Mouse (Mus musculus) spleen, adult 12 weeks (tissue): ENCODE results near the gene Hs3st5.
"Not testable (repeated sequence)": the region's sequence is repeated elsewhere in the genome, so short reads cannot be mapped to it uniquely, and the experiment has no call there.

Experiments used
- DNase-seq: peaks from one replicate; pipeline ENCODE4 v3.0.0; 2022; ENCODE audit warnings: low spot score

The Hs3st5 gene

DNA sequence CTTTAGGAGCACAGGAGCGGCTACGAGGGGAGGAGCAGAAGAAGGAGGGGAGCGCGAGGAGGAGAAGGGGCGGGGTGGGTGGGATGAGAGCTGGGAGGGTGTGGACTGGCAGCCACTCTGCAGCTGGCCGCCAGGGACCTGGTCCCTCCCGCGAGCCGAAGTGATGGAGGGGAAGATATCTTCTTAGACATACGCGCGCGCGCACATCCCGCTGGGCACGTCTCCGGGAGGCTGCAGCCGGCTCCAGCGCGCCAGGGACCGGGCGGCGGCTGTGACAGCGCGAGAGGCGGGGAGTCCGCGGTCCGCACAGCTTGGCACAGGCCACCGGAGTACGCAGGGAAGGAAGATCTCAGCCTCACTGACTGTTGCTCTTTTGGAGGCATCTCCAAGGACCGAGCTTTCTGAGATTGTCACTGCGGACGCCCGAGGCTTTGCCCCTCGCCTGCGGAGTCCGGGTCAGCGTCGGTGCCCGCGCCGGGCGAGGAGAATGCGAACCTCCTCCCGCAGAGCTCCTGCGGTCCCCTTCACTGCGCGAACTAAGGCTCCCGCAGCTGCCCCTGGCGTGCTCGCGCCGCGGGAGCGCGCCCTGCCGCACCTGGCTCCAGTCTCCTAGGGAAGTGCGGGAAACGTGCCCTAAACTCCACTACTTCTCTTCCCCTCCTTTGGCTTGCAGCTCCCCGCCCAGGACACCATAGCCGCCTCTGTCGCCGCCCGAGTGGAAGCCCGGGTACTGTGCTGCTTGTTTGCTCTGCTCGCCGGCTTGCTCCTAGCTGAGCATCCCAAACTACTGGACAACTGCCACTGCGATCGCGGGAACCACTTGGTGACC, at the start of gene Hs3st5:
TSS of gene Hs3st5 (plus strand) at position 88 of the 829 bp plus-strand sequence.
- DNase-seq, result no peak

DNA sequence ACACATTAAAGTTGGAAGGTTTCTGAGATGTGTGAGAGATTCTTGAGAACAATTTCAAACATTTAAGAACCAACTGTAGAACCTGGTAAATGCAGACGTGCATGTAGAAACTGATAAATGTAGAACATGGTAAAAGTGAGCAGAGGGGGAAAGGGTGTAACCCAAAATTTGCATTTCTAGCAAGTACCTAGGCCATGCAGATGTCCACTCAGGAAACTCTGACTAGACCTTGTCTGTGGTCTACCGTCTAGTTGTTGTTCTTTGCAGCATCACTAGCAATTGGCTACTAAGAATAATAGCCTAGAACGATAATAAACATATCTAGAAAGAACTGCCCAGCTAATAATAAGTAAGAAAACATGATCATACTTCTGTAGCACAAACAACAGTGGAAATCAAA, 38.0 kb upstream of the Hs3st5 start:
- DNase-seq, result no peak

DNA sequence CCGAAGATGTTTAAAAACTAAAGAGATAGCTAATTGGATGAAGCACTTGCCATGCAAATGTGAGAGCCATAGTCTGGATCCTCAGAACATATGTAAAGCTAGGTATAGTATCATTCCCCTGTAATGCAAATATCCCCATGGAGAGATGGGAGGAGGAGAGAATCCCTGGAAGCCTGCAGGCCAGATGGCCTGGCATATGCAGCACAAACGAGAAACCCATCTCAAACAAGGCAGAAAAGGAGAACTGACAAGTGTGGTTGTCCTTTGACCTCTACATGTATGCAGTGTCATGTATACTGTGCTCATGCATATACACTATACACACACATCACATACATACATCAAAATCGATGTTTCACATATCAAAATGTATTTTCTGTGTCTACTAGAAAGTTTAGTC, 35.5 kb upstream of the Hs3st5 start:
- no peak for DNase-seq

DNA sequence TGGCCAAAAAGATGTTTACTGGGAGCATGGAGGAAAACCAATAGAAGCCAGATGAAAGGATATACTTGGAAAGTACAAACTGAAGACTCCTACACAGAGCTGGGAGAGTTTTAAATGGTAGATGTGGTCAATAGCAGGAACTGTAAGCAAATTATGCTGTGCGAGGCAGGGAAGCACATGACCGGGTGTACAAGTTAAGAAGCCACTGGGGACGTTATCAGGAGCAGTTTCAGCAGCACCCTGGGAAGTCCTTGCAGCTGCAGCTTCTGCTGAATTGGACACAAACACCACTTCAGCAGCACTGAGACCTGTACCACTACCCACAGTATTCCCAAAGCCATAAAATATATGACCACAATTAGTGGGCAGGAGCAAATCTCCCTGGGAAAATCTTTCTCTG, 31.8 kb upstream of the Hs3st5 start:
- no peak for DNase-seq

DNA sequence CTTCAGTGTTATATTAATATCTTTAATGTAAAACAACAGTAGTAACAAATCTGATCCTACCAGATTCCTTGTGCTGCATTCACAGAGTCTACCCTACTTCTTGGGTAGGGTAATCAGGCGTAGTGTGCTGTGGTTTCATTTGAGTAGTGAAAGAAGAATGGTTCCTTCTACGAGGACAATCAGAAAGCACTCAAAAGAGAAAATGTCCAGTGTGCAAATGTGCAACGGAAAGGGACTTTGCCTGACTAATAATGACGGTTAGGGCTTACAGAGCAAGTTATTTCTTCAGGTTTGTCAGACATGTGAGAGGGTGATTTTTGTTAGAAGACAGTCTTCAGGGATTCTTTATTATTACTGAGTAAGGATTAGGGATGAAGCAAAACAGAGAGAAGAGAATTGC, 29.1 kb upstream of the Hs3st5 start:
- no peak for DNase-seq

DNA sequence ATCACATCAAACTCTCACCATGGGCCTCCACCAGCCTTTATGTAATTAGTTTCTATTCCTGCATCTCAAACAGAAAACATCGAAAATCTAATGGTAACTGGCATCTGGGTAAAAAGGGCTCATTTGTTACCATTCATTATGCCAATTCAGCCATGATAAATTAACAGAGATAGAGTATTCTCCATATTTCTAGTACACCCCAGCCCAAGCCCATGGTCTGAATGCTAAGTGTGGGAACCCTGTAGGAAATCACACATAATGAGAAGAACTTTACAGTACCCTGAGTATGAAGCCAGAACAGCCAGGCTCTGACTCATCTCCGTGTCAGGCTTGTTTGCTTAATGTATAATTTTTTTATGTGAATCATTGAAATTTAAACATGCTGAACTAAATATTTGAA, 23.3 kb upstream of the Hs3st5 start:
- DNase-seq, result no peak

DNA sequence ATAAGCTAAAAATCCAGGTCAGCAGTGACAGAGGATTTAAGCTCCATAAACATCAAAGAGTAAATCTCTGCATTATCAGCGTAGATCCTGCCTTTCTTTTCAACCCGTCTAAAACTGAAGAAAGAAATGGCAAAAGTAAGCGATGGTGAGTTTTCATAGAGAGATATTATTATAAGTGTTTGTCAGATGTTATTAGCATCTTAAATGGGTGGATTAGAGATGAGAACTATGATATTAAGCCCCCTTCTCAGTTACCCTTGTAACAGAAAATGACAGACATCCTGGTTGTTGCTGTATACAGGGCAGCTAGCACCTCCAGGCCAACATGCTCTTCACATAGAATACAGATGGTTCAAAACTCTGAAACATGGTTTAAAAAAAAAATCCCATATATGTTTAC, 22.6 kb upstream of the Hs3st5 start:
- DNase-seq, result no peak

DNA sequence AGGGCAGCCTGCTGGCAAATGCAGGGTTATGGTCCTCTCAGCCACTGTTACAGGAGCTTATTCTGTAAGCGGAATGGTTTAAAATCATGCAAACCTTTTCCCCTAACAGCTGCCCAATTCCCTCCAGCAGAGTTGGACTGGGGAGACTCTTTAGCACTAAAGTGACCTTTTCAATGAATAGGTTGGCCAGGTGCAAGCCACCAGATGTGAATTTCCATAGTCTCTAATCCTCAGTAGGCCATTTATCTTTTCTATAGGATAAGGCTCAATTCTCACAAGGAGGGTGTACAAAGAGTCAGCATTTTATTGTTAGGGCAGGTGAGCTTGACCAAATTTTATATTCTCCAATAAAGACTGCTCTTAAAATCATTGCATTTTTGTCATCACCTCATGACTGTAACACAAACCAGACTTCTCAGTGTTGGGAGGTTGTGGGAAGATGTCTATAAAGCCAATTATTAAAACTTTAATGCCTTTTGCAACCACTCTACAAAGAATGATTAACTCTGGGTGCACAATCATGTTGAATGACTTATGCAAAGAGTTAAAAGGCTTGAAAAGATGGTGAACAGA, 21.8 kb upstream of the Hs3st5 start:
- no peak for DNase-seq

DNA sequence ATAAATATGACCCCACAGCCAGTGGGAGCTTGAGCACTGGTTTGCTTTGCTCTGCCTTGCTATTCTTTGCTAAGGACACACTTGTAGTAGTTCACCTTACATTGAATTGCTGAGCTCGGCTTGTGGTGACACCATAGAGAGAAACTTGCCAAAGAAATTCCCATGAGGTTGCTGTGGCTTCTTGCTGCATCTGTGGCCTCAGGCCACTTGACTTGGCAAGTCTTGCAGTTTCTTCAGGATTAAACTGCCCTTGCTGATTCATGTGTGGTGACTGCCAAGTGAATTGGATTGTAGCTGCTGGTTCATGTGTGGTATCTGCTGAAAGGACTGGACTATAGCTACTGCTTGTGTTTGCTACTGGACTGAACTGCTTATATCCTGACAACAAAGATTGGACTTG, 13.0 kb upstream of the Hs3st5 start:
- DNase-seq, result no peak

DNA sequence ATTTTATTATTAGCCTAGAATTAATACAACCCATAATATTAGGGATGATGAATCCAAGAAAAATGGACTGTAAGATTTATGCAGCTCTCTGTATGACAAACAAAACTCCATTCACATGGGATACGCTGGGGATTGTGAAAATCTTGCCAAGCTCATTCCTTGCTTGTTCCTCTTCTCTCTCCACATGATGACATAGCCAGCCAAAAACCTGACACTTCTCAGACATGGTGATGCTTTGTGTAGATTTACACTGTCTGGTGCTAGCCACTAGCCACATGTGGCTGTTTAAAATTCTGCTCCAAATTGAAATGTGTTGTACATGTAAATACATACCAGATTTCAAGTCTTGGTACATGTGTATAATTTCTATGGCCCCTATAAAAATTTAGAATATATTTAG, 6.9 kb upstream of the Hs3st5 start:
- no peak for DNase-seq

DNA sequence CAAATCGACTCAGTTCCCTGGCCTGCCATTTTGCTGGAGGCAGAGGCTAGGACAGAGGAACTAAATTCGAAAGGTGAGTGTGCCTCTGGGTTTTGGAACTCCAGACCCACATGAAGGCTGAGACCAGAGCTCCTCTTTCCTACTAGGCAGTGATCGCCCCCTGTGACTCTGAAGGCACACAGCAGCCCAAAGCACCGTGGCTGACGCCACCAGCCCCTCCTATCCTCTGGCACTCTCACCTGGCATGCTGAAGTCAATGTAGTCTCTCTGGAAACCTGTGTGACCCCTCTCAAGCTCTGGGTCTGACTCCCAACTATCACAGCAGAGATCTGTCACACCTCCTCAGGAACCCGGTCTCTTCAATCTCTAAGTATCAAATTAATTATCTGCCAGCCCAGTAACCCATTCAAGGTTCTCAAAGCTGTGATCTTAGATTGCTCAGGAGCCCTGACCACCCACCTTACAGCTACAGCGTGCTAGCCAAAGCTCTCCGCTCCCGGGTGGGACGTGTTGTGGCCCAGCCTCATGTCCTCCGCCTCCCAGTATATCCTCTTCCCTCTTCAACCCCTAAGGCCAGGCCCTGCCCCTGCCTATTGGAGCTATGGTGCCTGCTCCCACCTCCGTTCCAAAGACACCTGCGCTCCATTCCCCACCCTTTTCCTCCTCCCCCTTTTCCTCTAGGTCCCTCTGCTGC, 434 bp upstream of the Hs3st5 start:
- no peak for DNase-seq

DNA sequence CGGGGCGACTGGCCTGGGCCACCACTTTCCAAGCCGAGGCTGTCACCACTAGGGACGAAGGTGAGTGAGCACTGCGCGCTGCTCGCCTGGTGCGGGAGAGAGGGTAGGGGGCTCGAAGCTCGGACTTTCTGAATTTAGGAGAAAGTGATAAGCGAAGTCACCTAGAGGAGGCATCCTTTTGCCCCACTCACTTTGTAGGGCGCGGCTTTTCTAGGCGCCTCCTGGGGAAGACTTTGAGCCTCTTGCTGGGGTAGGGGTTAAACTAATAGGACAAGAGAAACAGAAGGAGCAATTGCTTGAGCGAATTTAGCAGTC, 899 bp downstream of the Hs3st5 start:
- DNase-seq, result no peak

DNA sequence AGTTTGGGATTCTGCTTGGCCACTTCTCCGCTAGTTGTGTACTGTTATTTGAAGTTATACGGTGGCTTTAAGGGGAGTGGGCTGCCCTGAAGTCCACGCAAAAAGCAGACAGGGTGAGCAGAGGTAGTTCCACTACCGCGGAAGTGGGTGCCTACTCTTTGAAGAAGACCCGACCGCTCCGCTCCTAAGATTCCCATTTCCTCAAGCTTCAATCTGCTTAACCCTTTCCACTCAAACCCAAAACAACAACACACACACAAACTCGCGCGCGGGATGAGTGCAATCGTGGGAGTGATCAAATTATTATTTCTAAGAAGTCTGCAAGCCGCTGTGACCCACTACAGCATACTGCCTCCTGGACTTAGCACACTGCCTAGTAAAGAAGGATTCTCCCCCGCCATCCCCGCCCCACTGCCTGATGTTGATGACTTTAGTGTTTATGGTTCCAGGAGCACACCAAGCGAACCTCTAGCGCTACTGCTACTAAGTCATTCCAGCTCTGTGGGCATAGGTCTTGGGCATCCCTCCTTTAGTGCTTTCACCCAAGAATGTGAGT, 1.5 kb downstream of the Hs3st5 start:
- DNase-seq, result no peak

DNA sequence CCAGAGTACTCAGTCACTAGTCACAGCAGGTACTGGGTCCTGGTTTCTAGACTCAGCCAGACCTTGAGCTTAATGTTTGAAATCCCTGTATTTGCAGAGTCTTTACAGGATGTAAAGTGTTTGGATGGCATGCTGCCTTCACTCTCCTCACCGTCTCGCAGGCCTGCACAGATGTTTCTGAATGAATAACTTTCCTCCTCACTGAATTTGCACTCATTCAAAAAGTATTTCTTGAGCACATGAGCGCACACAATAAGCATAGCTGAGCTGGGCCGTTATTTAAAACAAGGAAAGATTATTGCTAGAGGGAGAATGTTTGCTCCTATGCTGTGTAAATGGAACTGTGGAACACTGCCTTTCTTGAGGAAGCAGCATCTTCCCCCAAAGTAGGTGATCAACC, 2.9 kb downstream of the Hs3st5 start:
- no peak for DNase-seq

DNA sequence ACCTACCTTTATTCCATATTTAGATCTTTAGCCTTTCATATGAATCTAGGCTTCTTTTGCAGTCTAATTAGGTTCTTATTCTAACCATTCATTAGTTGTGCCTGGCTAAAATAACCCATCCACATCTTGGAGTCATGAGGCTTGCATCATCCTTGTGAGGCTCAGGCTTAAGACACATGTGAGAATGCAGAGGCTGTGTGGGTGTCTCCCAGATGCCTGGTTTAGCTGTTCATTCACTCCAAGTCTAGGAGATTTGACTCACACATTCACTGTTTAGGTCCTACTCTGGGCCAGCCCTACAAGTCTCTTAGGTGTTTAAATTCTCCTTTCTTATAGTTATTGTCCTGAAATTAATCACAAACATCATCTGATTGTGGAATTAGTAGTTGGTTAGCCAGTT, 17.3 kb downstream of the Hs3st5 start:
- DNase-seq, result no peak

DNA sequence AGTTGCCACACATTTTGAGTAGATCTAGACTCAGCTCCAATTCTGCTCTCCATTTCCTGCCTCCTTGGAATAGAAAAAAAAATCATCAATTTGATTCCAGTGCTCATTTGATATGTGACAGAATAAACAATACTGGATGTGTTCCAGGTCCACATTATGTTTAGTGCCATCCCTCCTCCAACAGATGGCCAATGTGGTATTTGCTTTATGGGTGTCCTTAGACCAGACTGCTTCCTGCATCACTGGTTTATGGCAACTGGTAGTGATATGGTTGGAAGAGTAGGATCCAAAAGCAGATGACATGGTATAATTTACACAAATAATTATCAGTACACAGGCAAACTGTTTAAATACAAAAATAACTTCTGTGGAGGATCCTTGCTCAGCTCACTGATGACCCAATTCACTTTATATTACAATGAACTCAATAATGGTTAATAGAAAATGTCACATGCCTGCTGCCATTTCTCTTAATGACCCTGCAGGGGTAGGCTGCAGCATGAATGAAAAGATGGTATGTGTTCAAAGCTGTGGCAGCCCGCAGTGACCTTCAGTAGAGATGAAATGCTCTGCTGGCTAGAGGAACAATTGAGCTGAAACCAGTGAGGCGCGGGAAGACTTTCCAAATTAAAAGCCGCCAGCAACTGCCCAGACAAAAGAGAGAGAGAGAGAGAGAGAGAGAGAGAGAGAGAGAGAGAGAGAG, 27.2 kb downstream of the Hs3st5 start:
- no peak for DNase-seq

DNA sequence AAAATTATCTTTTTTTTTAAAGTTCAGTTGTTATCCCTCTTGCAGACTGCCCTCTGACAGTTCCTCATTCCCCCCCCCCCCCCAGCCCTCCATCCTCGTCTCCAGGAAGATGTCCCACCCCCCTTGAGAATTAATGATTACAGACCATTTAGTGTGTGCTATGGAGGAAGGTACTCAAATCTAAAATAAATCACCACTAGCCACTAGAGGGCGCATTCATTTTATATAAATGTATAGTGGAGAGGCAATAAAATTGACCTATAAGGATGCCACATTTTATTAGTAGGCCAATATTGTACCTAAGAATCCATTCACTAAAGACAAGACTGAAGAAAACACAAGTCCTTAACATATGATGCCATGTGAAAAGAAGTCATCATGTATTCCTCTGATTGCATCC, 40.0 kb downstream of the Hs3st5 start:
- DNase-seq, result no peak

DNA sequence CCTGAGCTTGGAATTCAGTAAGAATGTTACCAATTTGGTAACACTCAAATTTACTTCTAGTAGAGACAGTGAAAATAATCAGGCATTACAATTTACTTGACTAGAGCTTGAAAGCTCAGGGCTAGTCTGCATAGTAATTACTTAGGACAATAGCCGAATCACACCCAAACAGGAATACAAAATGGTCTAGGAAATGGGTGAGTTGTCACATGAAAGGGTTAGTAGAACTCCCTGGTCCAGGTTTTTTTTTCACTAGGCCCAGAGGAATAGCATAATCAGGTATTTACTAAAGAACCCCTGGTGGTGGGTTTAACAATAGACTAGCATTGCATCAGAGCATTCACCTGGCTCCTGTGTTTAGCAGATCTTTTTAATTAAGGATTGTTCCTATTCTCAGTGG, 41.1 kb downstream of the Hs3st5 start:
- not testable (repeated sequence) for DNase-seq

DNA sequence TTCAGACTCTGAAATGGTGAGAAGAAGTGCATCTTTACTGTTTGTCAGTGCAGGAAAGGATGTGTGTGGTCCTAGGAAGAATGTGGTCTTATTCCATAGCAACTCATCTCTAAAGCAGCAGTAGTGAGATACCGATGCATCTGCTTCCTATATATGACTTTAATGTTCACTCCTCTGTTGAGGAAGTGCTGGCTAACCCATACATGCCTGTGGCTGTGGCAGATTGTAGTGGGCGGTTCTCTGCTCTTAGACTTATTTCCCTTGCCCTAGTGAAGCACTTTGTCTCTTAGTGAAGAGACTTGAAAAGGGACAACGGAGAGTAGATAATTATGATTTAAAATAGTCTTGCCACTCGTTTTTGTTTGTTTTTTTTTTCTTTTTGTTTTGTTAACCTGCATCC, 47.4 kb downstream of the Hs3st5 start:
- no peak for DNase-seq

DNA sequence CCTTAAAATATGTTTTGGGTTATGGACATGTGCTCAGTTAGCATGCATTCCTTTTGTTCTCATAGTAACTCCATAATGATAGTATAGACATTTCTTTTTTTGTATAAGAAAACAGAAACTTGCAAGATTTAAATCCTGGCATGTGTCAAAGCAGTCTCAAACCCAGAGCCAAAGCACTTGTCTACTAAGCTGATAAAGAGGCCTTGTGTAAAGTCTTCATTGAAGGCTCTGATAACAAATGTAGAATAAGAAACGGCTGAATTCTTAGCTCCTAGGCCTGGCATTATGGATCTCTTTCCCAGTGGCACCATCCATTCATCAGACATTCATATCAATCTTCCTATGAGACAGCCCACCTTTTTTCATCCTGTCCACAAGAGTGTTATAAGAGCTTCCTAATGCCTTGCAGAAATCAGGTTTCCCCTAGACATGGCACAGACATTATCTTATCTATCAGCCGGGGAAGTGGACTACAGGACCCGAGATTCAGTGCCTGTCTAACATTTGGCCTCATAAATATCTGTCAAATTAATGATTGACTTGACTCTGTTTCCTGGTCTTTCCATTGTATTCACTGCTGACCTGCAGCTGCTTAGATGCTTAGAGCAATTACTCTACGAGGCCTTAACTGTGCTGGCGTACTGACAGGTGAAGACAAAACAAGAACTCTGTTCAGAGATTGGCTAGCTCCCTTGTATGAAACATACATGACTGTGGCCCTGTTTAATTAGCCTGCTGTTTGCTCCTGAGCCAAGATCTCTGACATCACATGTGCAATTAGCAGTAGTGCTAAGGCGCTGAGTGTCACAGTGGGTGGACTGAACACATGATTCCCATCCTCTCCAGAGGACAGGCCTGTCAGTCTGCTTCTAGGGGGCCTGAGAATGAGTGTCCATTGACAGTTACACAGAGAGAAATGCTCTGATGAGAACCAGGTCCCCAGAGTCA, 48.6 kb downstream of the Hs3st5 start:
- no peak for DNase-seq

DNA sequence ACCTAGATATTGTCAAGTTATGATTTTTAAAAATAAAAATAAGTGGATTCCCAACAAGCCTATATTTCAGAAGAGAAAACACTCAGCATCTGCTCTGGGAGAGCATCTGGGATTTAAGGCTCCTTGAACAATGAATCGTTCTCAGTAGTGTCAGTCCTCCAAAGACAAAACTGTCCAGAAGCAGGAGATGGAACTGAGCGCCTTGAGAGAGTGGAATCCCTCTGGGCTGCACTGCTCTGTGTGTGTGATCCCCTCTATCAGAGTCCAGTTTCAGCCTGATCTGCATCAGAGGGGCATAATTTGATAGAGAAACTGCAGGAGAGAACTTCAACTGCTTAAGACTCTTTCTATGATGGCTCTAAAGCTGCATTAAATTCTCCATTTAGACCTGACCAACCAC, 49.5 kb downstream of the Hs3st5 start:
- DNase-seq, result no peak

DNA sequence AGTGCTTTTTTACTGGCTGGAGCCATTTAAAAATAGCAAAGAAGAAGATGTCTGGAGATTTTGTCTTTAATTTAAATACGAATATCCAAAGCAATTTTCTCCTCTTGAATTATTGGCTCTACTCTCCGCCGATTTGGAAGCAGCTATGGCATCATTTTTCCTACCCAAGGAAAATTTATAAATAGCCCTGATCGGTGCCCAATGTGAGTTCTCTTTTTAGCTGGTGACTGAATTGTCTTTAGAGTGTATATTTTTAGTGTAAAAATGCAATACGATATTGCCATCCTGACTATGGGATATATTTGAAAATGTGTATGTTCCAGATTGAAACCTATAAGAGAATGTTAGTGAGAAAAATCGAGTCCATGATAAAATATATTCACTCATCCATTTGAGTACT, 51.1 kb downstream of the Hs3st5 start:
- no peak for DNase-seq
